Mouse (Mus musculus) T-cell, adult 2 months (primary cell): ENCODE measurements at regions not wholly inside any gene's neighbourhood (a gene's known extent, or its start where the extent isn't known, plus 50 kb on each side); places are given as distances from the start of the nearest gene placed in this dataset.

Experiments used
- DNase-seq: peaks from one replicate; pipeline ENCODE4 v3.0.0; 2022; ENCODE audit warnings: low spot score

GRCm38 (mm10) chr8:103144835-103145234 is 359.4 kb upstream of the Cdh11 start:
- no peak for DNase-seq

GRCm38 (mm10) chr8:103148013-103148412 is 362.6 kb upstream of the Cdh11 start:
- DNase-seq = no peak

- DNase-seq = no peak
Measured at GRCm38 (mm10) chr8:103148447-103148846, 363.0 kb upstream of the Cdh11 start.

- no peak for DNase-seq
Measured at GRCm38 (mm10) chr8:103166623-103167316, 381.3 kb upstream of the Cdh11 start.

- DNase-seq = no peak
Measured at GRCm38 (mm10) chr8:103173313-103173712, 387.9 kb upstream of the Cdh11 start.

- DNase-seq = no peak
Measured at GRCm38 (mm10) chr8:103173803-103174429, 388.5 kb upstream of the Cdh11 start.

GRCm38 (mm10) chr8:103180661-103181060 is 395.2 kb upstream of the Cdh11 start:
- no peak for DNase-seq

GRCm38 (mm10) chr8:103188720-103189498 is 403.5 kb upstream of the Cdh11 start:
- no peak for DNase-seq

GRCm38 (mm10) chr8:103198251-103198650 is 412.8 kb upstream of the Cdh11 start:
- no peak for DNase-seq

GRCm38 (mm10) chr8:103199696-103200615 is 414.5 kb upstream of the Cdh11 start:
- DNase-seq = no peak

GRCm38 (mm10) chr8:103203710-103204109 is 418.3 kb upstream of the Cdh11 start:
- DNase-seq = no peak

- DNase-seq = no peak
Measured at GRCm38 (mm10) chr8:103214606-103215005, 429.2 kb upstream of the Cdh11 start.

GRCm38 (mm10) chr8:103230741-103231475 is 445.5 kb upstream of the Cdh11 start:
- DNase-seq = no peak

GRCm38 (mm10) chr8:103234374-103234773 is 448.9 kb upstream of the Cdh11 start:
- DNase-seq = no peak

- no peak for DNase-seq
Measured at GRCm38 (mm10) chr8:103235614-103236013, 450.2 kb upstream of the Cdh11 start.

- DNase-seq = no peak
Measured at GRCm38 (mm10) chr8:103238456-103238970, 453.1 kb upstream of the Cdh11 start.

GRCm38 (mm10) chr8:103244169-103244568 is 458.7 kb upstream of the Cdh11 start:
- no peak for DNase-seq

- no peak for DNase-seq
Measured at GRCm38 (mm10) chr8:103244658-103245057, 459.2 kb upstream of the Cdh11 start.

GRCm38 (mm10) chr8:103245864-103246263 is 460.4 kb upstream of the Cdh11 start:
- no peak for DNase-seq

- no peak for DNase-seq
Measured at GRCm38 (mm10) chr8:103261236-103261635, 475.8 kb upstream of the Cdh11 start.

GRCm38 (mm10) chr8:103270035-103270434 is 484.6 kb upstream of the Cdh11 start:
- no peak for DNase-seq
